Mouse (Mus musculus): ENCODE results near the gene Mmaa. TPM values are rescaled to one million over a fixed set of nuclear protein-coding genes. Genes with fewer than 3 reads are reported as not detected.

Gene Mmaa
- total RNA-seq, 1 experiment from 2014 or later: 34.5 TPM

- DNase-seq: no peak
Measured at GRCm38 (mm10) chr8:79288250-79288649, 6.5 kb downstream of the Mmaa start.

DNA sequence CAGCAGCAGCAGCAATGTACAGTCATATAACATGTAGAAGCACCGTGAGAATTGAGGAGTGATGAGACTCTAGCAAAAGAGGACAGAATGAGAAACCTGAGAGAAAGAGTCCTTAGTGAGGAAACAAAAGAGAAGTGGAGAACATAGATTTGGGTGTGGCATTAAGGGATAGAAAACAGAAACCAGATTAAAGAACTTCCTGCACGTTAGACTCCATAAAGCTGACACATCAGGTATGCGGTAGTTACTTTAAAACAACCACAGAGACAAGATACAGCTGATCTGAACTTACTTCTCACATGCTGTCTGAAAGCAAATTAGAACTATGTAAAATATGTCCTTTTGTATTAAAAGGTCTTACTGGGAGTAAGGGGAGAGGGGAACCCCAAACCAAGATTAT is 8.3 kb downstream of the Mmaa start:
- no peak for DNase-seq

DNA sequence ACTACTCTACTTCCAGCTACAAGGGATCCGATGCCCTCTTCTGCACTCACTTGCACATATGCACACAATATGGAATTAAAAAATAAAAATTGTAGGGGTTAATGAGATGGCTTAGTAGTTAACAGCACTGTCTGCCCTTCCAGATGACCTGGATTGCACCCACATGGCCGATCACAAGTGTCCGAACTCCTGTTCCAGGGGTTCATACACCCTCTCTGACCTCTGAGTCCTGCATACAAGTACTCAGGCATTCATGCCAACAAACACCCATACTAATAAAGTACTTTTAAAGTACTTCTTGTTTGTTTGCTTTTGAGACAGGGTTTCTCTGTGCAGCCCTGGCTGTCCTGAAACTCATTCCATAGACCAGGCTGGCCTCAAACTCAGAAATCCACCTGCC is 10.1 kb downstream of the Mmaa start:
- no peak for DNase-seq

DNA sequence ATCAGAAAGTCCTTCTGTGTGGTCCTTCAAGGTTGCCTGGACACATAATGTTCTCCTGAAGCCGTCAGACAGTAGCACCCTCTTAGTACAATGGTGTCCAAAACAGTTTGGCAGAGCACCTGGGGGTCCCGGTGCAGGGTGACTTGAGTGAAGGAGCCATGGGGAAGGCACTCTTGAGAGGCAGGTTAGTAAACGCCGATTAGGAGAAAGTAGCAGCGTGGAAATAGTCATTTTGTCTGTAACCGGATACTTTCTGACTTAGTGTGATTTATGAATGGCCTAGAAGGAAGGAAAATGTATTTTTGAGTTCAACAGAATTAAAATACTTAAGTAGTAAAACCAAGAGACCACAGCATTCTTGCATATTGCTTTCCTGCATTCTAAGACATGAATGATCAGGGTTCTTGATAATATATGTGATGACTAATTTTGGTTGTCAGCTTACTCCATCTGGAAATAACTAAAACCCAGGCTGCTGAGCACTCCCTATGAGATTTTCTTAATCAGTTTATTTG is 13.3 kb downstream of the Mmaa start:
- no peak for DNase-seq

- DNase-seq: no peak
Measured at GRCm38 (mm10) chr8:79277264-79277870, 17.4 kb downstream of the Mmaa start.

GRCm38 (mm10) chr8:79274940-79275339 is 19.8 kb downstream of the Mmaa start:
- DNase-seq: no peak

DNA sequence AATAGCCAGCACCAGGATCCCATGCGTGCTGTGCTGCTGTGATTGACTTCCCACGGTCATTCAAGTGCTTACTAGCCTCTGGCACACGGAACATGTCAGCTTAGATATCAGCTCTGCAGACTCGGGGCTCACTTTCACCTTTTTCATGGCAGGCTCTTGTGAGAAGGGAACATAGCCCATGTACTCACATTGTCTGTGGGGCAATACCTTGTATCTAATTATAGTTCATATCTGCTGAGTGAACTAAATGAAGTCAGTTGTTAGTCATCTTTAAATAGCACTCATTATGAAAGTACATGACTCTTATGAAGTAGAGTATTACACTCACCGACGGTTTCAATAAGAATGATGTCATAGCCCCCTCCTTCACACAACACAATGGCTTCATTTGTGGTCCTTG is 21.0 kb downstream of the Mmaa start:
- DNase-seq: no peak

- no peak for DNase-seq
Measured at GRCm38 (mm10) chr8:79272676-79273075, 22.1 kb downstream of the Mmaa start.

GRCm38 (mm10) chr8:79268921-79269320 is 25.8 kb downstream of the Mmaa start:
- no peak for DNase-seq

DNA sequence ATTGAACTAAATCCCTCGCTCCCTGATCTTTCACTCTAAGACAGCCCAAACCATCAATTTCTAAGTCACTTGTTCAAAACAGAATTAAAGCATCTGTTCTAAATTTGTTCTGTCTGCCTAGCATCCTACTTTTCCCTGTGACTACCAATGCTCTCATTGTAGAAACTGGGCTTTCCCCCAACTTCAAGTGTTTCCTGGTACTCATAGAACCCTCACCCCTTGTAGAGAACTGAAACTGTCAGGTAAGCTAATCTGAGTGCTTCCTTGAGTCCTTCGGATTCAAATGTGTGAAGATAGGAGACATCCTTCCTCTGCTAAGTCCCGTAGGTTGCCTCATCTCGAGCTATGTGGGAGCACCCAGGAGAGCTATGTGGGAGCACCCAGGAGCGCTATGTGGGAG is 32.8 kb downstream of the Mmaa start:
- DNase-seq: no peak

DNA sequence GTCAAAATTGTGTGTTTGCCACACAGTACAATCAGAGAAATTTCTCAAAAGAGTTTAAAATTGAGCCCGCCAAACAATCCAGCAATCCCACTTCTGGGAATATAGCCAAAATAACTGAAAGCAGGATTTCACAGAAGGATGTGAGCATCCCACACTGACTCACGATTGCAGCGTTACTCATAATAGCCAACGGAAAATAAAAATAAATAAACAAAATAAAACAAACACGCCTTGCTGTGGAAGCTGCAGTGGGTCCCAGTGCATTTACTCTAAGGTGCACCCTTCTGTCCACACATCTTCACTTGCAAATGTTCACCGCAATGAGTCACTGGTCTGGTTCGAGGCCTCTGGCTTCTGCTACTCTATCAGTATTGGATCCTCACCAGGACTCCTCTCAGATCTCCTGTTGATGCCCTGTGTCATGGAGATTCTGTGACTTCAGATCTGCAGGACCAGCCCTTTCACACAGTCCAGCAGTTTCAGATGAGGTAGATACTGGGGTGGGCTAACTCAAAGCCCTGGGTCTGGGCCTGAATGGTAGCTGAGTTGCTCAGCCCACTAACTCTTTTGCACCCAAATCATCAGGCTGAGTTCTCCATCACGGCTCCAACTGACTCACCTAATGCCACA is 38.5 kb downstream of the Mmaa start:
- DNase-seq: no peak

DNA sequence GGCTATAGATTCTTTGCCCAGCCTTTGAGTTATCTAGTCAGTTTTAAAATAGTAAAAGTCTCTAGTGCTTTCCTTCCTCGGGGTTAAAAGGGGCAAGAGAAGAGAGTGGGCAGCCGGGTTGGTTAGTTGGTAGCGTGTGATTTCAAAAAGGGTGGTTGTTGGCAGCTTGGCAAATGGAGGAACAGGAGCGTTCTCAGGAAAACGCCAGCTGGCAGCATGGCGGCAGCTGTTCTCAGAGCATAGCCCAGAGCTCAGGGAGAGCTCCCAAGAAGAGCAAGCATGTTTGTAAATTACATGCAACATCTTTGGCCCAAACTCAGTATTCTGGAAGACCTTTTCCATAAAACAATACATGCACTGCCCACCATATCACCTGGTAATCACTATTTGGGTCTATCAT is 41.0 kb downstream of the Mmaa start:
- no peak for DNase-seq

DNA sequence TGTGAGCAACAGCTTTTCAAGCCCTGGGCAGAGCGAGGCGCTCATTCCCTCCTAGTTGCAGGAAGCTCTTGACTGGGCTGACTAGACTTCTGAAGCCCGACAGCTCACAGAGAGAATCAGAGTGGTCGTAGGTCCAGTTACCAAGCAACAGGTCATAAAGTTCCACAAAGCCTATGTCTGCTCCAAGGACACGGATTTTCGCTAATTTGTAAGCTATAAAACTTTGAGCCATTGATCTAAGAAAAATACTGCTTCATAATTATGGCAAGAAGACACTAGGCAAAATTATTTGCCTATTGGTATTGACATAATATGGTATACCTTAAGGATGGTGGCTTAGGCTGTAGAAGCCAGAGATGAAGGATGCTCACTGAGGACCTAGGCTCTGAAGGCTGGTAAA is 46.3 kb downstream of the Mmaa start, which contains the start of gene 1700011L22Rik:
TSS of gene 1700011L22Rik (minus strand) at position 101 of the 400 bp plus-strand sequence.
- no peak for DNase-seq

DNA sequence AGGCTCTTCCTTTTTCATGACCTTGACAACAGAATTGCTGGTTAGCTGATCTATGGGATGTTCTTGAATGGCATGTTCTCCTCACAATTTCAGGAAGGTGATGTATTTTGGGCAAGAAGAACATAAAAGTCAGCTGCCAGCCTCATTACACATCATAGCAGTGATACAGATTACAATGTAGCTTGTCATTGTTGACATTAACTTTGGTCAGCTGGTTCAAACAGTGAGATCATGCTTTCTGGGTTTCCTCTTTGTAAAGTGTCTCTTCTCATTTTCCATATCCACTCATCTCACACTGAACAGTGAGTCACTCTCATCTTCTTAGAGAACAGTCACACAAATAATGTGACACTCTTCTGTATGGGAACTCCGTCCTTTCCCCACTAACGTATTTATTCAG is 51.3 kb downstream of the Mmaa start:
- no peak for DNase-seq

GRCm38 (mm10) chr8:79239996-79240395 is 54.7 kb downstream of the Mmaa start:
- DNase-seq: no peak

DNA sequence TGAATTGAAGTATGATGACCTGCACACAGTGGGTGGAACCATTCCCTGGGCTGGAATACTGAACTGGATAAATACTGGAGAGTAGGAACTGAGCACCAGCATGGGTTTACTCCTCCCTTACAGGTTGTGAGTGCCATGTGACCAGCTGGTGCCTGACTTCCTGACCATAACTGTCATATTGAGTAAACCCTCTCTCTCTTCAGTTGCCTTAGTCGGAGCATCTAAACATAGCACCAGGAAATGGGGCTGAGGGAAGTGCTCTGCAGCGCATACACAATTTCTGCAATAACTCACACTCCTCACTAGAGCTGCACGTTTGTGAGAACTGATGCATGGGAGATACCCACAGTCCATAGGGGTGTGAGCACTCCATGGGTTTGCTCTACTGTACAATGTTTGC is 55.4 kb downstream of the Mmaa start:
- DNase-seq: no peak

DNA sequence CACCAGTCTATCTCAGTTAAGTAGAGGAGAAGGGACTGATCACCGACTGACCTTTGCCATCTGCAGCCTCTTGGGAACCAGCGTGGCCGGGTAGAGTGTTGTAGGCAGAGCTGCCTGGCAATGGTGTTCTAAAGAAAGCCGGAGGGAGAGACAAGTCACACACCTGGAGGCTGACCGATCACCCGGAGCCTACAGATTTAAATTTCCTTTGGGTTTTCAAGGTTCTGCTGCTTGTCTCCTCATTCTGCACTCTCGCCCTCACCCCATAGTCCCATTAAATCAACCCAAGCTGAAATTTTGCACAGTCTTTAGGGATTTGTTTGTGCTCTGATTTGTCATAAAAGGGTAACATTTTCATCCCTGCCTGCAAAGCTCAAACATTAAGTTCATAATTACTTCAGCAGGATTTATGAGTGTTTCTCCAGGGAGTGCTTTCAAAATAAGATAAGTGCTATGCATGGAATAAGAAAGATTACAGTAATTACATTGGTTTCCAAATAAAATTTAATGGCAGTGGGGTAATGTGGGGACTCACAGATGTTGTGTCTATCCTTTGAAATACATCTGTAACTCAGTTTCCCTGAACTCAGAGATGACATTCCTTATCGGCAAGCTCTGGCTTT is 65.4 kb downstream of the Mmaa start:
- DNase-seq: no peak

DNA sequence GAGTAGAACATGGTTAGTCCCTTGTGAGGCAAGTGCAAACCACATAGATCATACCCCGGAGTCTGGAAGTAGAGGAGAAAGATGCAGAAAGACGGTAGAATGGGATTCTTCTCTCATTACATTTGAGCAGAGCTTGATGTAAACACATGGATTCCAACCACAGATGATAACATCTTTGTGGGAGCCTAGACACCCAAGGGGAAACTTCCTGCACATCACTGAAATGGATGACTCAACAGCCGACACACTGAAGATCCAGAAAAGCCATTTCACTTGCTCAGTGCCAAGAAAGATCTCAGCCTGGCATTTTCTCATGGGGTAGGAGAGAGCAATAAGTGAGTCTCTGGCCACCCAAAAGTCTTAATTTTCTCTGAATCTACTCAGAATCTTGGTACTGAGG is 66.8 kb downstream of the Mmaa start:
- DNase-seq: no peak

DNA sequence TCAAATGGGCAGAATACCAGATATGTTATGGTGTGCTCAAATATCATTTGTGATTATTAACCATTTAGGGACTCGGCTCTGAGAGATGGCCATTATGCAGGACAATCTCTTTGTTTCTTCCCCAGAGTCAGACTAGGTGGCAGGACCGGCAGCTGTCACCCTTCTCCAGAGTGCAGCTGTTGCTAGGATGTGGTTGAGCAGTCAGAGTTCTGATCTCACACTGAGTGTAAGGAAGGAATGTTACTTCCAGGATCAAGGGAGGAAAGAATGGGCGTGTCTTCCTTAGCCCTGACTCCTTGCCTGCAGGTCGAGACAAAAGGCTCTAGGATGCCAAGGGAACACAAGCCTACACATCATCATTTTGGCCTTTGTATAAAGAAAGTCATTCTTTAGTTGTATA is 67.5 kb downstream of the Mmaa start:
- no peak for DNase-seq

GRCm38 (mm10) chr8:79226046-79226445 is 68.7 kb downstream of the Mmaa start:
- no peak for DNase-seq

GRCm38 (mm10) chr8:79225586-79225985 is 69.2 kb downstream of the Mmaa start:
- no peak for DNase-seq

DNA sequence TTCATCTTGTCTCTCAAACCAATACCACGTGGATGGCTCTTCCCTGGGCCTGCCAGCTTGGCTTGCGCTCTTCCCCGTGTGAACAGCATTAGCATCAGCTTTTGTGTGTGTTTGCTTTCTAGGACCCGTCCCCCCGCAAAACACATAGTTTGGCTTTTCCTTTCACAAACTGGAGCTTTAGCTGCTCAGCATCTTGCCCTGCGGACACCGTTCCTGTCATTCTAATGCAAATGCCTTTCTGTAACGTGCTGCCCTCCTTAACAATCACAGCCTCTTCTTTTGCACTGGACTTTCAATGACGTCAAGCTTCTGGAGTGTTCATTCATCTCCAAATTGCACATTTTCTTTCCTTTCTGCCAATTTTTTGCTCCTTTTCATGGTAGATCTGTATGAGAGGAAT is 70.4 kb downstream of the Mmaa start:
- DNase-seq: no peak

DNA sequence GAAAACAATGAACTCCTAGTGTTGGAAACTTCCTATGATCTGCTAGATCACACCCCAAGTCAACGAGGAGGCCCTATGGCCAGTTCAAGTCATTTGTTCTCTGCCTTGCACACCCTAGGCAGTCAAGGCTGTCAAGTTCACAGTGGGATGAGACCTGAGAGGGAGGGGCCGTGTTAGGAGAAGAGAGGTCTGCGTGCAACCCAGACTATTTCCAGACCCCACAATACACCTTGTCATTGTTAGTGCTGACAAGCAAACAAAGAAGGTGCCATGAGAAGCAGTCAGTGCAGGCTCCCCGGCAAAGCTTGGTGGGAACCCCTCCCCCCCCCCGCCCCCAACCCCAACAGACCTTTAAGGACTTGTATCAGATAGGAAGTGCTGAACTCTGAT is 72.0 kb downstream of the Mmaa start:
- DNase-seq: no peak

All from adrenal gland, postnatal 25 days (tissue).